Mouse (Mus musculus) duodenum, adult 2 months (tissue): ENCODE results near the gene Rassf9. TPM values are rescaled to one million over a fixed set of nuclear protein-coding genes. Genes with fewer than 3 reads are reported as not detected.

Source experiments
- polyA plus RNA-seq: library from polyadenylated mRNA; depleted of rRNA; stranded (reverse); fragments of >200 nt; gene quantifications from 2 replicates; pipeline ENCODE4 v1.2.3, GENCODE M21; 2012; ENCODE audit warnings: low replicate concordance; rRNA removed

The Rassf9 gene
- 0.06 TPM in 1 of 2 replicates, not detected in the other for polyA plus RNA-seq

GRCm38 (mm10) chr10:102511807-102512461 is at the start of gene Rassf9:
TSS of gene Rassf9 (plus strand) at chr10:102512222.

GRCm38 (mm10) chr10:102490386-102490785 is 21.6 kb upstream of the Rassf9 start, which contains the start of gene Nts:
TSS of gene Nts (minus strand) at chr10:102490486.

Other genes with a start within 250 kb of the Rassf9 start
- 1.2 TPM in 1 of 2 replicates, not detected in the other for gene Nts, start 21.7 kb upstream of the Rassf9 start, polyA plus RNA-seq